Mouse (Mus musculus): Measurements from ENCODE around the gene Lmo7. TPM values are rescaled to one million over a fixed set of nuclear protein-coding genes. Genes with fewer than 3 reads are reported as not detected.

The Lmo7 gene
- polyA plus RNA-seq, 1 experiment from 2014 or later: 3.8 TPM

DNA sequence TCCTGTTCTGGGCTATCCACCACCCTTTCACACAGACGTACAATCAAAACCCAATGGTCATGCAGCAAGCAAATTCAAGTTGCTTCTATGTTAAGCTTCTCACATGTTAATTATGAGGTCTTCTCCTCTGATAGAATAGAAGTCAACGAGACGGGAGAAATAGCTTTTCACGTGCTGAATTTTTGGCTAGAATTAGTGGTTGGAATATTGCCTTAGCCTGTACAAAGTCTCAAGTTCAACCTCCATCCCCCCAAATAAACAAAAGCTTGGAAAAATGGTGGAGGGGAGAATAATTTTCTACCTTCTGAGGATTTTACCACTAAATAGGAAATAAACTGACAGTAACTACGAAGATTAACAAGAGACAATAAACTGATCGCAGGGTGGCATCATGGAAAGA lies 42.0 kb downstream of the Lmo7 start:
- Histone ChIP-seq H3K4me3 (ENCODE audit: low read depth, low read length) (no peak overlapping the region), H3K9me3 (ENCODE audit: control insufficient read depth, low read length) (no peaks in the 10 kb centered on the region), H3K27ac (ENCODE audit: low read depth, low read length) (no peak overlapping the region), H3K36me3 (ENCODE audit: control insufficient read depth, insufficient read depth, low read length) (no peaks in the 10 kb centered on the region), H3K27me3 (replicated peaks; ENCODE audit: control insufficient read depth, insufficient read depth, low read length) (no peaks in the 10 kb centered on the region), H3K9ac (ENCODE audit: low read depth, low read length) (no peak overlapping the region), H3K4me2 (no peak overlapping the region), H3K4me1 (replicated peaks; ENCODE audit: control insufficient read depth, insufficient read depth, low read length) (no peaks in the 10 kb centered on the region)
- ATAC-seq (replicated peaks; ENCODE audit: low FRiP score): no peak
- DNase-seq (ENCODE audit: low spot score): no peak
- WGBS: 88% methylated on average over 6 of the region's 6 CpGs

DNA sequence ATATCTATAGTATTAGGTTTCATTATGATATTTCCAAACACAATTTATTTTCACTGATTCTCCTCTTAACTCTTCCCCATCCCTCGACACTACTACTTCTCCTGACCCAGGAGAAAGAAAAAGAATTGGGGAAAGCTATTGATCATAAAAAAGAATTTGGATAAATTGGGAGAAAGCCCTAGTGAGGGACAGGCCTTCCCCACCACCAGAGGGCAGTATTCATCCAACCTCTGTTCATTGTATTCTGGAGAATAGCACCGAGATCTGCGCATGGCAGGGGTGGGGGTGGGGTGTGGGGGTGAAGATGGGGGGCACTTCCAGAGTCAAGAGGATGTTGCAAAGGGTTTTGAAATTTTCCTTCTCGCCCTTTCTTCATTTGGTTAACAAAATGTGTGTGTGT lies 44.9 kb downstream of the Lmo7 start:
- DNase-seq (ENCODE audit: low spot score) (no peak), ATAC-seq (replicated peaks; ENCODE audit: low FRiP score) (no peak)
- Histone ChIP-seq H3K4me2 (no peak overlapping the region), H3K36me3 (ENCODE audit: control insufficient read depth, insufficient read depth, low read length) (no peaks in the 10 kb centered on the region), H3K9ac (ENCODE audit: low read depth, low read length) (no peak overlapping the region), H3K27ac (ENCODE audit: low read depth, low read length) (no peak overlapping the region), H3K9me3 (ENCODE audit: control insufficient read depth, low read length) (no peaks in the 10 kb centered on the region), H3K4me3 (ENCODE audit: low read depth, low read length) (no peak overlapping the region), H3K27me3 (replicated peaks; ENCODE audit: control insufficient read depth, insufficient read depth, low read length) (no peaks in the 10 kb centered on the region), H3K4me1 (replicated peaks; ENCODE audit: control insufficient read depth, insufficient read depth, low read length) (no peaks in the 10 kb centered on the region)
- 52% methylated on average over 4 of the region's 4 CpGs for WGBS

DNA sequence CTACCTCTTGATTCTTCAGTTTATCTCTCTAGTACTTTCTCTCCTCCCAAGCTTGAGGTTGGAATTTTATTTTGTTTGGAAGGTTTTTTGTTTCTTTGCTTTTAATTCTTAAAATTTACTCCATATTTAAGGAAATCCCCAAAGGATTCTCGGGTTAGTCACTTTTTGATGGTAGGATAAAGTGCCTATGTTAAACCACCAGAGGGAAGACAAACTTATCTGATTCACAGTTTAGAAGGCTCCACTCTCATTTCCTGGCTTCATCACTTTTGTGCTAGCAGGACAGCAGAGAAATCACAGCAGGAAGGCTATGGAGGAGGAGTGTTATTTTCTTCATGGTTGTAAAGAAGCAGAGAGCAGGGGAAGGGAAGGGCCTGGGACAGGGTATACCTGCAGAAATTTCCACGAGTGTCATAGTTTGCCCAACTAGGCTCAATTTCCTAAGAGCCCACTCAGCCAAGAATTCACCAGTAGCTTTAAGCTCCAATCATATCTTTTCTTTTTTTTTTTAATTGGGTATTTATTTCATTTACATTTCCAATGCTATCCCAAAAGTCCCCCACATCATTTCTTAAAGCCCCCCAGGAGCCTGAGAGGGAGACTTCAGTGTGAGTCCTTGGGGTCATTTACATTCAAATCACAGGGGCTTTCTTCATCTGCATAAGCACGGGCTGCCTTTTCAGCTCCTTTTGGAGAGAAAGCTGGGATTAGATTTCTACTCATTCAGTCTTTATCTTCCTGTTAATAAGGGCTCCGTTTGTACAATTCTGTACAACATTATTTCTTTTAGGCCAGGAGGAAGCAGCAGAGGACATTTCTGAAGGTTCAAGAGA lies 46.8 kb downstream of the Lmo7 start:
- no peak overlapping the region for H3K9ac ChIP-seq (ENCODE audit: low read depth, low read length)
- no peaks in the 10 kb centered on the region for H3K9me3 ChIP-seq (ENCODE audit: control insufficient read depth, low read length)
- H3K36me3 ChIP-seq (ENCODE audit: control insufficient read depth, insufficient read depth, low read length): no peaks in the 10 kb centered on the region
- no peak overlapping the region for H3K4me3 ChIP-seq (ENCODE audit: low read depth, low read length)
- WGBS: 25% methylated on average over 4 of the region's 4 CpGs
- no peak for ATAC-seq (replicated peaks; ENCODE audit: low FRiP score)
- no peaks in the 10 kb centered on the region for H3K4me1 ChIP-seq (replicated peaks; ENCODE audit: control insufficient read depth, insufficient read depth, low read length)
- no peaks in the 10 kb centered on the region for H3K27me3 ChIP-seq (replicated peaks; ENCODE audit: control insufficient read depth, insufficient read depth, low read length)
- no peak overlapping the region for H3K27ac ChIP-seq (ENCODE audit: low read depth, low read length)
- H3K4me2 ChIP-seq: no peak overlapping the region
- DNase-seq (ENCODE audit: low spot score): no peak

DNA sequence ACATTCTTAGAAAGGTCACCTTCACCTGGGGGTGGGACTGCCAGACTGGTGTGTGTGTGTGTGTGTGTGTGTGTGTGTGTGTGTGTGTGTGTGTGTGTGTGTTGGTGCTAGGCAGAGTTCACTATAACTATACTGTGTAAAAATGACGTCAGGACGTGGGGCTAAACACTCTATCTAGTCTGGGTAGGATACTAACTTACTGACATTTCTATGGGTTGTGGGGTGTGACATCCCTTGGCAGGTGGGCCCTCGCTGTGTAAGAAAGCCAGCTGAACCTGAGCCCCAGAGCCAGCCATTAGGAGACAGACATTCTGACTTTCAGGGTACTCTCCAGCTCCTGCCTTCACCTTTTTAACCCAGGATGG lies 47.4 kb downstream of the Lmo7 start:
- H3K4me3 ChIP-seq (ENCODE audit: low read depth, low read length): no peak overlapping the region
- no peak for DNase-seq (ENCODE audit: low spot score)
- no peaks in the 10 kb centered on the region for H3K36me3 ChIP-seq (ENCODE audit: control insufficient read depth, insufficient read depth, low read length)
- no peaks in the 10 kb centered on the region for H3K4me1 ChIP-seq (replicated peaks; ENCODE audit: control insufficient read depth, insufficient read depth, low read length)
- no peak for ATAC-seq (replicated peaks; ENCODE audit: low FRiP score)
- no peak overlapping the region for H3K27ac ChIP-seq (ENCODE audit: low read depth, low read length)
- H3K9ac ChIP-seq (ENCODE audit: low read depth, low read length): no peak overlapping the region
- no peak overlapping the region for H3K4me2 ChIP-seq
- WGBS: 36% methylated on average over 3 of the region's 3 CpGs
- no peaks in the 10 kb centered on the region for H3K27me3 ChIP-seq (replicated peaks; ENCODE audit: control insufficient read depth, insufficient read depth, low read length)
- no peaks in the 10 kb centered on the region for H3K9me3 ChIP-seq (ENCODE audit: control insufficient read depth, low read length)

DNA sequence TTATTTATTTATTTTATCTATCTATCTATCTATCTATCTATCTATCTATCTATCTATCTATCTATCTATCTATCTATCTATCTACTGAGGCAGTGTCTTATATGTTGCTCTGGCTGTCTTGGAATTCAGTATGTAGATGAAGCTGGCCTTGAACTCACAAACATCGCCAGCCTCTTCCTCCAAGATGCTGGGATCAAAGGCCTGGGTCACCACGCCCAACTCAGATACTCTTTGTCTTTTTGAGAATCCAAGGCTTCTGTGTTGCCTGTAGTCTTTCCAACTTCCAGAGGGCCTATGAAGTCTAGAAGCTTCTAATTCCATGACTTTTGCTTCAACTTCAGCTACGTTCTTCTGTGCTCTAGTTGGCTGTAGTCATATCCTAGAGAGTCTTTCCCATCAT lies 48.7 kb downstream of the Lmo7 start:
- Histone ChIP-seq H3K4me1 (replicated peaks; ENCODE audit: control insufficient read depth, insufficient read depth, low read length) (no peaks in the 10 kb centered on the region), H3K27ac (ENCODE audit: low read depth, low read length) (no peak overlapping the region), H3K9ac (ENCODE audit: low read depth, low read length) (no peak overlapping the region), H3K4me2 (no peak overlapping the region), H3K9me3 (ENCODE audit: control insufficient read depth, low read length) (no peaks in the 10 kb centered on the region), H3K4me3 (ENCODE audit: low read depth, low read length) (no peak overlapping the region), H3K27me3 (replicated peaks; ENCODE audit: control insufficient read depth, insufficient read depth, low read length) (no peaks in the 10 kb centered on the region), H3K36me3 (ENCODE audit: control insufficient read depth, insufficient read depth, low read length) (no peaks in the 10 kb centered on the region)
- 95% methylated on average over 3 of the region's 3 CpGs for WGBS
- DNase-seq (ENCODE audit: low spot score): no peak
- no peak for ATAC-seq (replicated peaks; ENCODE audit: low FRiP score)

DNA sequence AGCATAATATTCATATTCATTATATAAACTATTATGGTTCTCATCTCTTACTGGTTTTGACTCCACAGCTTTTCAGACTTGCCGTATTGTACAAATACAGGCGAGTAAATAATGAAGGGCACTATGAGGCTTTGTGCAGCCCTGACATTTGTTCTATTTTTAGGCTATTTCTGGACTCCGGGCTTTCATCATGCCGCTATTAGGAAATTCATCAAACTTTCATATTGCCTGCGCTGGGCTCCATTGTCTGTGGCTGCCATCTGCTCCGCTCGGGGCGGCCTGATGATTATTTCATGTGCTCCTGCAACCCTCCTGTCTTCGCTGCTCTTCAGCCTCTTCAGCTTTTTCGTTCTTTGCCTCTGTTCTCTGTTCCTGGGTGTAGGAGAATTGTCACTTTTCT lies 50.3 kb downstream of the Lmo7 start:
- Histone ChIP-seq H3K36me3 (ENCODE audit: control insufficient read depth, insufficient read depth, low read length) (no peaks in the 10 kb centered on the region), H3K4me3 (ENCODE audit: low read depth, low read length) (no peak overlapping the region), H3K9ac (ENCODE audit: low read depth, low read length) (no peak overlapping the region), H3K27ac (ENCODE audit: low read depth, low read length) (no peak overlapping the region), H3K27me3 (replicated peaks; ENCODE audit: control insufficient read depth, insufficient read depth, low read length) (no peaks in the 10 kb centered on the region), H3K4me1 (replicated peaks; ENCODE audit: control insufficient read depth, insufficient read depth, low read length) (no peaks in the 10 kb centered on the region), H3K9me3 (ENCODE audit: control insufficient read depth, low read length) (no peaks in the 10 kb centered on the region), H3K4me2 (no peak overlapping the region)
- DNase-seq (ENCODE audit: low spot score) (no peak), ATAC-seq (replicated peaks; ENCODE audit: low FRiP score) (no peak)
- WGBS: 87% methylated on average over 10 of the region's 10 CpGs

DNA sequence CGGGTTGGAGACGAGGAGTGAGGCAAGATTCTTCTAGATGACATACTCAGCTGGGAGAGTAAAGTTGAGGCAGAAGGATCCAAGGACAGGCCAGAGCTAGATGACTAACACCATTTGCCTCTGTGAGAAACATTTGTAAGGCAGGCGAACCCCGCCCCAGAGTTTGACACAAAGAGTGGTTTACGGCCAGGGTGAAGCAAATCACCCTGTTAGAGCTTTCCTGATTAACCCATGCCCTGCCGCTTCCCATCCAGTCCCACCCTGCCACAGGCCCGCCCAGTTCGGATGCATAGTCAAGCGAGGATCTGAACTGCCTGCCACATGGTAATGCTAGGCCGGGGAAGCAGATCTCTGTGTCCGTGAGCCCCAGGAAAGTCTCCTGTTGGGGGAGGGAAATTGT lies 51.5 kb downstream of the Lmo7 start:
- Histone ChIP-seq H3K9ac (ENCODE audit: low read depth, low read length) (no peak overlapping the region), H3K4me3 (ENCODE audit: low read depth, low read length) (no peak overlapping the region), H3K27ac (ENCODE audit: low read depth, low read length) (no peak overlapping the region), H3K4me1 (replicated peaks; ENCODE audit: control insufficient read depth, insufficient read depth, low read length) (no peaks in the 10 kb centered on the region), H3K36me3 (ENCODE audit: control insufficient read depth, insufficient read depth, low read length) (no peaks in the 10 kb centered on the region), H3K27me3 (replicated peaks; ENCODE audit: control insufficient read depth, insufficient read depth, low read length) (no peaks in the 10 kb centered on the region), H3K4me2 (no peak overlapping the region), H3K9me3 (ENCODE audit: control insufficient read depth, low read length) (no peaks in the 10 kb centered on the region)
- ATAC-seq (replicated peaks; ENCODE audit: low FRiP score) (no peak), DNase-seq (ENCODE audit: low spot score) (no peak)
- 70% methylated on average over 11 of the region's 11 CpGs for WGBS

DNA sequence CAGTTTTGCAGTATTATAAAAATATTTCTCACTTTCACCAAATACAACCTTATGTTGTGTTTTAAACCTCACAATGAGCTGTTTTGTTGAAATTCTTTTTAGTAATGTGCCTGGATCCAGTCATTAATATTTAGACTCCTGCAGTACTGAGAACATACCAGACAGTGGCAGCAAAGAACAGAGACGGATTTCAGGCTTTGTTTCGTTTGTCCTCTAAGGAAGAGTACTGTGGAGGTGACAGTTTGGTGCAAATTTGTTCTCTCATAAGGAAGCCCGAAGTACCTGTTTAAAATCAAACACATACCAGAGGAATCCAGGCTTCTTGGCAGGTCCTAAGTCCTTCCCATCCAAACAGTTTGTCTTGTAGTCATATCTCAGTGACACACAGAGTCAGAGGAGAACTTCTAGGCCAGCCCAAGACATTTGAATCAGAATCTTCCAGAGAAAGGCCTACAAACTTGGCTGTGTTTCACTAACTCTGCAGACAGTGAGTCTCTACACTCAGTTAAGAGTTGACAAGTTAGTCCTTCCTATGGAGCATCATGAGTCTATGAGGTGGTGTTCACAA lies 52.3 kb downstream of the Lmo7 start:
- Histone ChIP-seq H3K4me3 (ENCODE audit: low read depth, low read length) (no peak overlapping the region), H3K36me3 (ENCODE audit: control insufficient read depth, insufficient read depth, low read length) (no peaks in the 10 kb centered on the region), H3K4me1 (replicated peaks; ENCODE audit: control insufficient read depth, insufficient read depth, low read length) (no peaks in the 10 kb centered on the region), H3K27me3 (replicated peaks; ENCODE audit: control insufficient read depth, insufficient read depth, low read length) (no peaks in the 10 kb centered on the region), H3K4me2 (no peak overlapping the region), H3K9me3 (ENCODE audit: control insufficient read depth, low read length) (no peaks in the 10 kb centered on the region), H3K27ac (ENCODE audit: low read depth, low read length) (no peak overlapping the region), H3K9ac (ENCODE audit: low read depth, low read length) (no peak overlapping the region)
- 31% methylated on average over 3 of the region's 3 CpGs for WGBS
- DNase-seq (ENCODE audit: low spot score) (no peak), ATAC-seq (replicated peaks; ENCODE audit: low FRiP score) (no peak)

DNA sequence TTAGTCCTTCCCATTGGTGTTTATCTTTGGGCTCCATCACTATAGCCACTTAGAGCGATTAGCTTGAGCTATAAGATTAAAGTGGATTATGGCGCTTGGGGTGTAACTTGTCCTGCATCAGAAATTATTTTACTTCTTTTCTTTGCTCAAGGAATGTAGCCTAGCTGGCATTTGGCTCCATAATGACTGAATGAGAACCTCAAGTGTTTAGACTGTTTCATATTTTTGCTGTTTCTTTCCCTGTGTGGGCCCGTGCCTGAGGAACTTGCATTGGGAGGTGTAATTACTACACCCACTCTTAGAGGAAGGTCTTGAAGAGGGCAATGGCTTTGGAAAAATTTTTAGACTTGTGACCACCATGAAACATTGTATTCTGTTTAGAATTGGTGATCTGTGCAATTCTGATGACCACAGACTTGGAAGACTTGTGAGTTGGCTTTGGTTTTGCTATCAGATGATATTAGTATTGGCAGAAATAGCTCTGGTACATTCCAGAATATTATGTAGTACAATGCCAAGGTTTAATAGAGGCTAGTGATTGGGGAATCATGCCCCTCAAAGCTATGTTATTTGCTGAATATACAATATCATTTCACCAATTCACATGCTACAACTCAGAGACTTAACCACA lies 54.7 kb downstream of the Lmo7 start:
- H3K27me3 ChIP-seq (replicated peaks; ENCODE audit: control insufficient read depth, insufficient read depth, low read length): no peaks in the 10 kb centered on the region
- H3K9ac ChIP-seq (ENCODE audit: low read depth, low read length): no peak overlapping the region
- 85% methylated on average over 3 of the region's 3 CpGs for WGBS
- DNase-seq (ENCODE audit: low spot score) (no peak), ATAC-seq (replicated peaks; ENCODE audit: low FRiP score) (no peak)
- H3K4me3 ChIP-seq (ENCODE audit: low read depth, low read length): no peak overlapping the region
- H3K4me1 ChIP-seq (replicated peaks; ENCODE audit: control insufficient read depth, insufficient read depth, low read length): no peaks in the 10 kb centered on the region
- H3K4me2 ChIP-seq: no peak overlapping the region
- no peak overlapping the region for H3K27ac ChIP-seq (ENCODE audit: low read depth, low read length)
- H3K9me3 ChIP-seq (ENCODE audit: control insufficient read depth, low read length): no peaks in the 10 kb centered on the region
- no peaks in the 10 kb centered on the region for H3K36me3 ChIP-seq (ENCODE audit: control insufficient read depth, insufficient read depth, low read length)

Measured in liver, embryonic 11.5 days (tissue).